Comparison of ENCODE assay signal across 13 mouse cellular contexts in genomic region chr16:23953959-23954260, GRCm38 (mm10). TPM values are rescaled to one million over a fixed set of nuclear protein-coding genes. Genes with fewer than 3 reads are reported as not detected.
"Had no signal": no experiment of that assay in that cellular context is flagged by ENCODE, and none has a peak within 500 bp of the region (broad histone marks: within the 10 kb centered on the region; RNA-seq: fewer than 3 reads in every experiment).

No protein-coding gene starts in this region.

- H3K27me3 ChIP-seq: liver, embryonic 15.5 days; neural tube, embryonic 13.5 days; stomach, embryonic 15.5 days had no signal

- H3K27ac ChIP-seq: liver, embryonic 15.5 days; neural tube, embryonic 13.5 days; stomach, embryonic 15.5 days had no signal

- H3K4me1 ChIP-seq: limb, embryonic 10.5 days; liver, embryonic 15.5 days; stomach, embryonic 15.5 days had no signal

- H3K36me3 ChIP-seq: limb, embryonic 10.5 days; liver, embryonic 15.5 days; neural tube, embryonic 13.5 days; stomach, embryonic 15.5 days had no signal

- H3K4me2 ChIP-seq: liver, embryonic 11.5 days; liver, embryonic 15.5 days; neural tube, embryonic 13.5 days; stomach, embryonic 15.5 days had no signal

- DNase-seq: lung, adult 2 months had no signal

- H3K4me3 ChIP-seq: left cerebral cortex, adult 2 months; limb, embryonic 10.5 days; liver, embryonic 15.5 days; neural tube, embryonic 13.5 days; stomach, embryonic 15.5 days had no signal

- H3K9me3 ChIP-seq: limb, embryonic 10.5 days; liver, embryonic 15.5 days; neural tube, embryonic 13.5 days; stomach, embryonic 15.5 days had no signal

- H3K9ac ChIP-seq: liver, embryonic 15.5 days; neural tube, embryonic 13.5 days; stomach, embryonic 15.5 days had no signal

RNA-seq across cellular contexts. Expression of gene Rtp2, which starts 21.7 kb away (rescaled TPM):
- polyA plus RNA-seq: kidney, embryonic 16.5 days; limb, embryonic 10.5 days; limb, embryonic 14.5 days; liver, embryonic 11.5 days; liver, embryonic 15.5 days; lung, adult 2 months; neural tube, embryonic 13.5 days; spleen, adult 2 months; stomach, embryonic 15.5 days; thymus, adult 2 months; urinary bladder, adult 2 months had no signal

RNA-seq across cellular contexts. Expression of gene Gm37419, which starts 34.4 kb away (rescaled TPM):
- polyA plus RNA-seq: kidney, embryonic 16.5 days; limb, embryonic 10.5 days; limb, embryonic 14.5 days; liver, embryonic 11.5 days; liver, embryonic 15.5 days; lung, adult 2 months; neural tube, embryonic 13.5 days; spleen, adult 2 months; stomach, embryonic 15.5 days; testis, adult 2 months; thymus, adult 2 months; urinary bladder, adult 2 months had no signal
